Mouse (Mus musculus) cerebellum, adult 8-10 months (tissue): ENCODE results near the gene Pde4b.
"Not testable (repeated sequence)": the region's sequence is repeated elsewhere in the genome, so short reads cannot be mapped to it uniquely, and the experiment has no call there.

Experiments
- DNase-seq: peaks from one replicate; pipeline ENCODE4 v3.0.0; 2022

Gene Pde4b

DNA sequence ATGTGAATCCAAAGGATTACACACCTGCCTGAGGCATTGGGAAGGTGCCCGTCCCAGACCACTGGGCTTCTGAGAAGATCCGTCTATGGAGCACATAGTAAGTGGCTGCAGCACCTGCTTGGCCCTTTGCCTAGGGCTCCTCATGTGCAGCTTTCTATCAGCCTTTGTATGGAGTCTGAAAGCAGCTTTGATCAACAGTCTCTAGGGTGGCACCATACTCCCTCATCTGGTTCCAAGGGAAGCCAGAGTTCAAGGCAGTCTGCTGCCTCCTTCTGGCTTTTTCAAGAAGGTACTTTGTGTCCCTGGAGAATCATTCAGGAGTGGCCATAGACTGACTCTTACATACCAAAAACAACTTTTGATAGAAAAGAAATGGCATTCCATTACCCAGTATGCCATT, 397.4 kb downstream of the Pde4b start:
- DNase-seq, result no peak

DNA sequence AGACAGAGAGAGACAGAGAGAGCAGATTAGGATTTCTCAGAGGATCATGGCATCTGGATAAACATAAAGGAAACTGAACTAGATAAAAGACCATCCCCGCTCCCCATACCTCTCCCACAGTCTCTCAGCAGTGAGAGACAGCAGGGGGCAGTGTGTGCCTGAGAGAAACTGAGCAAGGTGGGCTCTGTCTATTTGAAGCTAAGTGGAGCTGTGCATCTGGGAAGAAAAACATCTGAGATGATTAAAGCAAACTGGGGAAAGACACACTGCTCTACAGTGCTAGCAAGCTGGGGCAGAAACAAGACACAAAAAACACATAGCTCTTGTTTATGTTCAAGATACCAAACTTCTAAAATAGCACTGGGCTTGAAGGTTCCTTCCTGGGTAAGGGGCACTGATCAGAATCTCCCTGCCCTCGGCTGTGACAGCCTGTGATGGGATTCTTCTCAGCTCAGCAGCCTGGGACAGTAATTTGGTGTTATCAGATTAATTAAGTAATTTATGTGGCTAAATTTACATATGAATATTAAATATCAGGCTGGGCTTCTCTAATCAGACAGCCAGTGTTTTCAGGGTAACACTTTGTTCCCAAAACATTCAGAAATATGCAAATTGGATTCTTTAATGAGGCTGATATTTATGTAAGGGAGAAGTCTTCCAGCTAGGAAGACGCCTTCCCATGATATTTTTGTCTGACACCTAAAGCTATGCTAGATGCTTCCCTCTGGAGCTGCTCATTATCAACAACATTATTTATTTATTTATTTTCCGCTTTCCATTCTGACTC, 399.0 kb downstream of the Pde4b start:
- DNase-seq, result no peak

DNA sequence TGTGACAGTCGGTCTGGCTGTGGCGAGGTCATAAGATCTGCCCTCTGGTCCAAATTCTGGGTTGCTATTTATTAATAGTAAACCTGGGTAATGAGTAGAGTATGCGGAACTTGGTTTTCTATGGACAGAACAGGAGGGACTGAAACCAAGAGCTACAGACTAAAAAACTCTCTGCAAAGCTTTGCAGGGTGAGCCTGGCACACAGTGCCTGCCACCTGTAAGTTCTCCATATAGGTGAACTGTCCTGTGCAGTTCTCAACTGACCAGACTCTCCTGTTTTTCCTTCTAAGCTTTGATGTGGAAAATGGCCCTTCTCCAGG, 399.5 kb downstream of the Pde4b start:
- DNase-seq, result no peak

DNA sequence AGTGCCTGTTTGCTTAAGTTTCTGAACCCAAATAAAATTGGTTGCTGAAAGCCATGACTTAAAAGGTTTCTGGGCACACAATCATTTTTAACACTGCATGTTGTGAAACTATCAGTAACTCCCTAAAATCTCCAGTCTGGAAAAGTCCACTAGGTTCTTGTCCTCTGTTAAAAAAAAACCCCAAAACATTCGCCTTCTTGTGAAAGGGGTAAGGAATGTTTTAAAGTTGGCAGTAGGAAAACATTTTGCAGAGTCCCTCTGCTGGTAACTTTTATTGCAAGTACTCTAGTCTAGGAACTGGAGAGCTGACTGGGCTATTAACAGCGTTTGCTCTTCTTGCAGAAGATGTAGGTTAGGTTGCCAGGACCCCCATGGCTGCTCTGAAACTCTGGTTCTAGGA, 400.7 kb downstream of the Pde4b start:
- no peak for DNase-seq

DNA sequence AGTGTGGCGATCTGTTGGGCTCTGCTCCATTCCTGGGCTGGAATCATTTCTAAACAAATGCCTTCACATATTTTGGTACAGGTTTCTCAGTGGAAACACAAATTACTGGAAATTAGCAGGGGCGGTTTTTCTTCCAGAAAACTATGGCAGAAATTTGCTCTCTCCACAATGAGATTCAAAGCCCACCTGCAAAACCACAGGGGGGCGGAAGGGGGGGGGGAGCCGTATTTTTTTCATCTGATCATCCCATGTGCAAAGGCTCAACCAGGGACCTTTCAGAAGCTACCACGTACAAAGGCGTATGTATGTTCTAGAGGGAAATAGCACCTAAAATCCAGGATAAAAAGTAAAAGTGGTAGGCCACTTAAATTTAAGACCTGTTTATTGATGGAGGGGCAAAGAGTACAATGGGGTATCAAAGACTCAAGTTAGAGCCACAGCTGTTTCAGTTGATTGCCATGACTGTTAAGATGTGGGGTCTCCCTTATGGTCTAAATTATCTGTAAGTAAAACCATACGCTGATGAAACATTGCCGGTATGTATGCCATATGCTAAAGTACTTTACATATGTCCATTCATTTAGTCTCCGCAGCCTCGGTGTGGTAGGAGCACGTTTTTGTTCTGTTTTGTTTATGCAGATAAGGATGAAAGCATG, 404.3 kb downstream of the Pde4b start:
- DNase-seq, result no peak

DNA sequence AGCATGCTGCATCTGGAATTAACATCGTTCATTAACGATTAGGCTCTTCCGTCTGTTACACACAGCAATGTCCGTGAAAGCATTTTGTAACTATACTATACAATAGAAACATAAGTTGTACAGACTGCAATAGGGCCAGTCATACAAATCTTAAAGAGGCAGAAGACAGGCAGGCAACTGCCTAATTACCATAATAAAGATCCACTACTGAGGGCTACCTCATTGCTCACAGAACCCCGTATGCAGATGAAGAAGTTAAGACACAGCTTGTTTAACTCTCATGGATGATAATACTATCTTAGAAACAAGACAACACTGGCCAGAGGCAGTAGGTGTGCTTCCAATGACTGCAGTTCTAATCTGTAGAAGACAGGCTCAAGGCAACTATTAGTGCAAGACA, 405.6 kb downstream of the Pde4b start:
- no peak for DNase-seq

DNA sequence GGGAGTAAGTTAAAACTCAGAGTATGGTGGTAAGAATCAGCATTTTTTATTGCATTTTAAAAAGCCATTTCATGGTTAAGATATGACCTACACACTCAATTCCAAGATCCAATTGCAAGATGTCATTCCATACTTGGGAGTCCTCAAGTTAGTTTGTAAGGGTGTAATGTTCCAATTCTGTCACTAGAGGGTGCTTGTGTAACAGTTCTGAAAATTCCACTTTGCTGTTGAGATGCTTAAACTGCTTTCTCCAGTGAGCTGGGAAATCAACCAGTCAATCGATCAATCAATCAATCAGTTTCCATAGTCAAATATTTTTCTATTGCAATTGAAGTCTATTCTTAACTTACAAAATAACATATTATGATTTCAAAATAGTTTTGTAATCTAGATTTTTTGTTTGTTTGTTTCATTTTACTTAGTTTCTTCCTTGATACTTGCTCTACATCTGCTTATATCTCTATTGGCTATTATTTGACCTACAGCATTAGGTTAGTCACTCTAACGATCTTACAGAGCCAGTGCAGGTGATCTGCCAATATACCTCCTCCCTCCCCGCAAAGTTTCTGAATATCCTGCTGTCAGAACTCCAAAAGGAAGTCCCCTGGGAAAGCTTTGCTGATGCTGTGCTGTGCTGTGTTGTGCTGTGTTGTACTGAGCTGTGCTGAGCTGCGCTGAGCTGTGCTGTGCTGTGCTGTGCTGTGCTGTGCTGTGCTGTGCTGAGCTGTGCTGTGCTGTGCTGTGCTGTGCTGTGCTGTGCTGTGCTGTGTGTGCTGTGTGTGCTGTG, 406.2 kb downstream of the Pde4b start:
- peak; percentile 42 for DNase-seq

DNA sequence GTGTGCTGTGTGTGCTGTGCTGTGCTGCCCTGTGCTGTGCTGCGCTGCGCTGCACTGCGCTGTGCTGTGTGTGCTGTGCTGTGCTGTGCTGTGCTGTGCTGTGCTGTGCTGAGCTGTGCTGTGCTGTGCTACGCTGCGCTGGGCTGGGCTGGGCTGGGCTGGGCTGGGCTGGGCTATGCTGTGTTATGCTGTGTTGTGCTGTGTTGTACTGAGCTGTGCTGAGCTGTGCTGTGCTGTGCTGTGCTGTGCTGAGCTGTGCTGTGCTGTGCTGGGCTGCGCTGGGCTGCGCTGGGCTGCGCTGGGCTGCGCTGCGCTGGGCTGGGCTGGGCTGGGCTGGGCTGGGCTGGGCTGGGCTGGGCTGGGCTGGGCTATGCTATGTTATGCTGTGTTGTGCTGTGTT, 406.9 kb downstream of the Pde4b start:
- DNase-seq, result not testable (repeated sequence)

DNA sequence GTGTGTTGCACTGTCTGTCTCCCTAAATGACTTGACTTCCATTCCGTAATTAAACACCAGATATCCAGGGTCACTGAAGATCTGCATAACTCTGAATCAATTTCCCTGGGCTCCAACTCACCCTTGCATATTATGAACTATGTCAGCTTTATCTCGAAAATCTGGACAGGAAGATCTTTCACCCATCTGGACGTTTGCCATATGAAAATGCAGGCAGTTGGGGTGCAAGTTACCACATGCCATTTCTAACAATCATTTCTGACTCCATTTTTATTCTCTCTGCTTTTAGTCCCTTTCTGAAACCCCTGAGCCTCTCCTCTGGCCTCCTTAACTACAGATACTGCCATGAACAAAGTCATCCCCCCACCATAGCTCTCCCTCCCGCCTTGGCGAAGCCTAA, 407.7 kb downstream of the Pde4b start:
- DNase-seq, result no peak

DNA sequence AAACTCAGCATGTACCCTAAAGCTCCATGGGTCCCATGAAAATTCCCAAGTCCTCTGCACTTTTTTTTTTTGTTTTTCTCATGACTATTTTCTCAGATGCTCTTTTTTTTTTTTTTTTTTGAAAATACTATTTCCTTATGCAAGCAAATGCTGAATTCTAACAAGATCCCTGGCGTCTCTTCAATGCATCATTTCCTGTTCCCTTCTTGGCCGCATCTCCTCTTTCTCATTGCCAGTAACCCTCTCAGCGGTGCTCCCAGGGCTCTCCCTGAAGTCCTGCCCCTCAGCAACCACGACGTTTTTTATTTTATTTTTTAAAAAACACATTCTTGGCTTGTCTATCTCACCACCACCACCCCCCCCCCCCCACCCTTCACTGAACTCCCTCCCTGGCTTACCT, 408.1 kb downstream of the Pde4b start:
- DNase-seq, result no peak

DNA sequence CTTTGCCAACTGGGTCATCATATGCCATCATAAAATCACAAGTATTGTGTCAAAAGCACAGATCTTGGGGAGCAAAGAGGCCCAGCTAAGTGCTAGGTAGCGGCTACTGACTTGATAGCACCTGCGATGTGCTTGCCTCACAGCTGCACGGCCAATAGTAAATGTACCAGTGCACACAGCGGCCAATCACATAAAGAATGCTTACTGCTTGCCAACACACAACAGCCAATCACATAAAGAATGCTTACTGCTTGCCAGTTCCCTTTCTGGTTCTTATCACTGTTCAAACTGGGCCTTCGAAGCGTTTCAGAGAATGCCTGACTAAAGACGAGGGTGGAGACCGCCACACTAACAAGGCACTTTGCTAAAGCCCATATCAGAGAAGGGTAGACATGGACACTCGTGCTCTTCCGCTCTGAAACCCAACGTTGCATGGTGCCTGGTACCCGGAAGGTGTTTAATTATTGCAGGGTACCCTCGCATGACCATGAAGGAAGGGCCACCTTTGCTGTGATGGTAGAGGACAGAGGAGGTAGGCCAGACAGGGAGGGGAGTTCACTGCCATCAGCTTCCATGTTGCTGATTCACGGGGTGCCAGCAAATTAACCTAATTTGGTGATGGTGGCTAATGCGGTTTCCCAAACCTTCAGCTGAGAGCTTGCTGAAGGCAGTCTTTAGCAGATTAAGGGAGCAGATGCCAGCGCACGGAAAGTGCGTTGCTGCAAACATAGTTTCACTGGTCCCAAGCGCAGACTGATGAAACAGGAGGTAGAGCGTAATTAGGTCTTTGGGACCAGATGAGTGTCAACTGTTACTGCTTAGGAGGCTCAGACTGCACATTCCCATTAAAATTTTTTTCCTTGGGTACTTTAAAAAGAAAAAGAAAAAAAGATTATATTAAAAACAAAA, 409.2 kb downstream of the Pde4b start:
- no peak for DNase-seq

DNA sequence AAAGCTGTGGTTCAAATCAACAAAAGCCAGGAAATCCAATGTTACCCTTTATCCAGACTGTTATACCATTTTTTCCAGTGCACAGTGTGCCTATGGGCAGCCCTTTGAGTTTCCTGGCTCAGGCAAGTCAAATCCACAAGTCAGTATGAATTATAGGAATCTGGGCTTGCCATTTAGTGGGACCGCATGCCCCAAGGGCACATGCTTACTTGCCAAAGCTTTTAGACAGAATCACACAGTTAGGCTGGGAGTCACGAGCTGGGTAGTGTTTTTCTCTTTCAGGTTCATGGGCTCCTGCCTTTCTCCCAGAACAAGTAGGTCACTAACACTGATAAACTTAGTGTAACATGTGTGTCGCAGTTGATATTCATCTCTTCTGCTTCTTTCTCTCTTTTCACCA, 409.9 kb downstream of the Pde4b start:
- no peak for DNase-seq

DNA sequence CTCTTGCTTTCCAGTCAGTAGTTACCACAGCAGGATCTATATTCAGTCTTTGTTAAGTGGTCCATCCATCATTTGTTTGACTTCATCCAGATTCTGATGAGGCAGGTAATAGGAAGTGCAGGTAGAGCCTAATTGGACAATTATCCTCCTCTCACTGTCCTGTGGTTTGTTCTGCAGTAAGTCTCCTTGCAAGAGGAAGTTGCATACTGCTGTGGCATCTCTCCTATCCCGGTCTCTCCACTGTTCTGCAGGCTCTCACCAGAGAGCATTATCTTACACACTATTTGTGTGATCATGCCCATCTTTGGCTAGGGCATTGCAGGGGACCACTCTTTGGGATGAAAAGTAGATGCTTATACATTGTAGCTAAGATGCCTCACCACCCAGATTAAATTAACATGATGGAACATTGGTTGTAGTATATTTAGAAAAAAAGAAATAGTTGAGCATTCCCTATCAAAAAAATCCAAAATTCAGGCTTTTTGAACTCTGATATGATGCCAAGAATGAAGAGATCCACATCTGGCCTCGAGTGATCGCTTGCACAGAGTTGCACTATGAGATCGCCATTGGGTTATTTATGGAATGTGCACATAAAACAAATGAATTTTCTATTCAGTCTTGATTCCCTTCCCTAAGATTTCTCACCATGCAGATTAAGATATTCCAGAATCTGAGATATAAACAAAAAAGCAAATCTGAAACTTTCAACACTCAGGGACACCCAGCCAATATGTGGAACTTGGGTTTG, 411.0 kb downstream of the Pde4b start:
- no peak for DNase-seq

DNA sequence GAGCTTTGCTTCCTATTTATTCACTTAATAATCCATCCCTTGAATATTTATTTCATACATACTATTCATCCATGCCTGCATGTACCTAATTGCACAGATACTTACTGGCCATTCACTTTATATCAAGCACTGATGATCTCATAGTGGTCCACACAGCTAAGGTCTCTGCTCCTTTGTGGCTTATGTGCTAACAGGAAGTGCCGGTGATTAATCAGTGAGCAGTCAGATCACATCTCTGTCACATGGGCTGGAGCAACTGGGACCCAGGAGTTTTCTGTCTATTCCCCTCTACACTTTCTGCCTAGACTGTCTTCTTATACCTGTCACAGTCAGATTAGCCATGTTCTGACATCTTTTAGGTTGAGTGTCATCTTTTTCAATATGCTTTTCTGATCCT, 411.6 kb downstream of the Pde4b start:
- no peak for DNase-seq

DNA sequence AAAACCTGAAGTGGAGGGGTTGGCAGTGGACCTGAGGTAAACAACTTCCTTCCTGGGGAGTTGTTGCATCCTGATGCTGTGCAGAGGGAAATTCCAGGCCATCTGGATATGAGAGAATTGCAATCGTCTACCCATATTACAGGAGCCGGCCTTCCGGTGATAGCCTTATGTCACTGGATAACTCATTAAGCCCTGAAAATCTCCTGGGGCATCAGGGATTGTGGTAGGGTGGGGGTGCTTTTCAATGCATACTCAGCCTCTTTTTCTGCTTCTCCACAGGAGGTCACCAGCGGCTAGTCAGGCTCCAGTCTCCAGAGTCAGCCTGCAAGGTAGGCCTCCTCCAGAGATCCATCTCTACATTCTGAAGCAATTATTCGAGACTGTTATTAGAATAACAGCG, 418.4 kb downstream of the Pde4b start:
- DNase-seq, result no peak

DNA sequence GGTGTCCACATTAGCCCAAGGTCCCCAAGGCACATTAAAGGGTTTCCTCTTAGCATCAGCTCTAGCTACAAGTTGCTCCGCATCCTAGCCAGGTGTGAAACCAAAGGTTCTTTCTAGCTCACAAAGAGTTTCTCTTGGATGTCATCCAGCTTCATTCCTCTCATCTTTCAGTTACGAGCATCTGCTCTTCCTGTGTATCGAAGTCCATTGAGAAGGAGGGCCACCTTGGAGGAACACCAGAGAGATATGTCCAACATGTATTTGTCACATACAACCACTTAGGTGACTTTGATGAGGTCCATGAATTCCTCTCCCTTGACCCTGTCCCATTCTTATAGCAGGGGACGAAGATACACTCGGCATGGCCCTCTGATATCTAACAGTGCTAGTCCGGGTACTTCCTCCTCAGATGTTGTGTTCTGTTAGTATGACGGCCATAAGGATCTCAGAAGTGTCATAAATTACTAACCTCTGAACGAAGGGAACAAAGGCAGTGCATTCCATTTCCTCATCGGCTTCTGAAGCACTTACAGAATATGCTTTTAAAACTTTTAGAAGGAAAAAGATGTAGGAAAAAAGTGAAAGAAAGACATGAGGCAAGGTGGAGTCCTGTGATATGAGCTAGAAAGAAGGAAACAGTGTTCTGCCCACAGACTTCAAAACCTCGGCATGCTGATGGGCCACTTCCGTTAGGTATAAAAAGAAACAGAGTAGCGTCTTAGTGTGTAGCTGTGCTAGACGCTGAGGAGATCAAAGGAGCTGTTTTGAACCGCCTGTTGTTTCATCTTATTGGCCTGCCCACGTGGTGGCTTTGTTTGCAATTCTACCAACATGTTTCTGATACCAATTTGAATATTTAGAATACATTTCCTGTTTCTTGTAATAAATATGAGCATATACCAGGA, 419.3 kb downstream of the Pde4b start:
- DNase-seq, result no peak

DNA sequence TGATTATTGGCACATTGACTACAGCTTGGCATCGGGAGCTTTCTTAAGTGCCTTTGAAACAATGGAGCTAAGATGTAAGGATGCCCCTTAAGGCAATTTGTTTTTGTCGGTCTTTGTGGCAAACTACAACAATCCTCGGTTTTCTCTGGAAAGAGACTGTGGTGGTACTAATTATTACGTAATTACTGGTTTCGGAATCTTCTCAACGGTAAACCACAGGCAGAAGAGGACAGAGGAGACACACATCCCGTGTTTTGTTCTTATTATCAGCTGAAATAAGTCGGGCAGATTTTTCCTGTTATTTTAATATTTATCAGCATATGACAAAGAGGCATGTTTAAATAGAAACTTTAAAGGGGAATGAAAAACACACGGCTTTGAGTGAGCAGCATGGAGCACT, 420.0 kb downstream of the Pde4b start:
- DNase-seq, result no peak

DNA sequence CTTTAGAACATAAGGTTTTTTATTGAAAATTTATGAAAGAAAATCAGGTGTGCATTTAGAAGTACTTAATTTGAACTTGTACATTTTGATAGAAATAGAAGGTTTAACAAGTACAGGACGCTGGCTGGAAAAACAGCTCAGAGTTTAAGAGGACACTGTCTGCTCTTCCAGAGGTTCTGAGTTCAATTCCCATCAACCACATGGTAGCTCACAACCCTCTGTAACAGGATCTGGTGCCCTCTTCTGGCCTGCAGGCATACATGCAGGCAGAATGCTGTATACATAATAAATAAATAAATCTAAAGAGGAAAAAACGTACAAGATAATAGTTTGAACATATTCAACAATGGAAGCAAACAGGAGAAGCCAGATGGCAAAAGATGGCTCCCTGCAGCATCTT, 420.4 kb downstream of the Pde4b start:
- no peak for DNase-seq

DNA sequence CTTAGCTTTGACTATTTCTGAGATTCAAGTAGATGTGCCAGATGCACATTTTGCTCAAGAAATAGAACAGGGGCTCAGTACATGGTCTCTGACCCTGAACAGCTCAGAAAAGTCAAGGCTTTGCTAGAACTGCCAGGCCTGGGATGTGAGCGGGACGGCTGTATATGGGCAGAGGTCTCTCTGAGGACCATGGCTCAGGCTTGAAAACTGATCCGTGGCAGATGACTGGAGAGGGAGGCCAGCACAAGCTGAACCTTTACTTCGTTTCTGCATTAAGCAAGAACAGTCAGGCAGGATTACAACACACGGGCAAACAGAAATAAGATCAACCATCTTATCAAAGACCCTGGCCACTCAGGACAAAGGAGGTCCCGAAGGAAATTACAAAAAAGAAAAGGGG, 422.7 kb downstream of the Pde4b start:
- DNase-seq, result no peak

DNA sequence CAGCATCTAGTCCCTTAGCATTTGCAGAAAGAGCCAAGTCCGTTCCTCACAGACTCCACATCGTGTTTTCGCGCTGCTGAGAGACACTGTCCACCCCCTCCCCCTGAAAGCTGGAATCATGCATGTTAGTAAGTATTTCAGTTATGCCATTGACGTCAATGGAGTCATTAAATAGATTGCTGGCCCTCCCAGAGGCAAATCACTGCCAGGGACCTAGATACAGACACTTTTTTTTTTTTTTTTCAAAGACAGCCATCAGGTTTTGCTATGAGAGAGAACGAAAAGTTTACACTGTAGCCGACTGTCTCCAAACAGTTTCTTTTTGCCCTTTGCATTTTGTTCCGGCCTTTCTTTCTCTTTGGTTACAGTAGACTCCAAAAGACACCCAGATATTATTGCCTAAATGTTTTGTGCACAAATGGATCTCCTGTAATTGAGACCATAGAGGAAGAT, 423.6 kb downstream of the Pde4b start:
- DNase-seq, result no peak

DNA sequence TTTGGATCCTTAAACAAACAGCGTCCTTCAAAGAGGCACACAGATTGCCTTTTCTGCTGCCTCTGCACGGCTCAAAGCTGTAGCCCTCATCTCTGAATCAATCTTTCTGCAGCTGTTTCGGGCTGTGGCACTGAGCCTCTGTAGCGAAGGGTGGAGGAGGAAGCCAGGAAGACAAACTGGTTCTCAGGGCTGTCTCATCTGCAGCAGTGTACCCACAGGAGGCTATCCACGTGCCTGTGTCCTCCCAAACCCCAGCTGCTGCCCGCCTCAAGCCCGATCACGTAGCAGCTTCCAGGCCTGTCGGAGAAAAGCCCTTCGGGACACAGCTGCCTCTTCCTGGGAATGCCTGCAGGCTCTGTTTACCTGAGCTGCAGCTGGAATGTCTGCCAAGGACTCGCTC, 424.2 kb downstream of the Pde4b start:
- no peak for DNase-seq
